8 mouse cellular contexts compared by ENCODE assay signal in the genomic region with DNA sequence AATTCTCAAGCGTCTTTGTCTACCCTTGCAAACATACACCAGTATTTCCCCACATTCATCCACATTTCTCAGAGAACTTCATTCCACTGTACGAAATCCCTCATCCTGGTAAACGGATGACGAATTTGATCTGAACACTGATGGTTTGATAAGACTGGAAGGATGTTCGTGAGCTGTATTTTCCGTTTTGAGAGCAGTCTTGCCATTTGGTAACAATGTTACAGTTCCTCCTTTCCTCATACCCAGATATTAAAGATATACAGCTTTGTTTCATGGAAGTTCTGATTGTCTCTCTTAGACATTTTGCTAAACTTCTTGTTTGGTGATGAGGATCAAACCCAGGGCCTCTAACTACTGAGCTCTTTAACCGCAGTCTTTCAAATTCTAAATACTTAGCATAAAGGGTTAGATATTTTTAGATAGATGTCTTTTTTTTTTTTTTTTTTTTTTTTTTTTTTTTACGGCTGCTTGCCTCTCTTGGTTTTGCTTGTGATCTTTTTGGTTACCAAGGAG. TPM values are rescaled to one million over a fixed set of nuclear protein-coding genes. Genes with fewer than 3 reads are reported as not detected.
DNase-seq lines count a peak whose midpoint lies in the region; ATAC-seq and TF ChIP-seq lines count a peak whose summit lies in the region.

No protein-coding gene starts in this region.

- ATAC-seq in G1E (ENCODE audit: extremely low read depth, insufficient number of reproducible peaks, low FRiP score, poor library complexity, severe bottlenecking): no peak
- ATAC-seq in heart, embryonic 16.5 days (replicated peaks; ENCODE audit: extremely low read depth, insufficient read depth, low FRiP score): no peak
- no peak for ATAC-seq in lung, postnatal 0 days

- peaks cover 13% of the 10 kb centered on the region for H3K4me1 ChIP-seq in G1E (ENCODE audit: insufficient read depth, low read depth, low read length)
- H3K4me1 ChIP-seq in heart, embryonic 16.5 days (ENCODE audit: control insufficient read depth, insufficient read depth, low read length): peaks cover 9% of the 10 kb centered on the region; the same call in 1 of the 2 replicates
- 0 out of 2 replicates have a peak, but pooled peaks cover 3% of the 10 kb centered on the region for H3K4me1 ChIP-seq in lung, postnatal 0 days (ENCODE audit: insufficient read depth, low read depth, low read length)

- peak overlapping the region; percentile 74 for H3K9ac ChIP-seq in heart, embryonic 16.5 days (ENCODE audit: low read length)
- H3K9ac ChIP-seq in lung, postnatal 0 days (replicated peaks; ENCODE audit: low read depth): no peak overlapping the region

- H3K4me3 ChIP-seq in gastrocnemius, adult 2 months: peak overlapping the region; percentile 94
- H3K4me3 ChIP-seq in G1E (ENCODE audit: low read depth, low read length): peak overlapping the region; percentile 92
- H3K4me3 ChIP-seq in heart, embryonic 16.5 days (ENCODE audit: low read length): peak overlapping the region; percentile 97
- peak overlapping the region; percentile 83 for H3K4me3 ChIP-seq in lung, postnatal 0 days (ENCODE audit: low read depth, low read length)

- H3K27me3 ChIP-seq in G1E (ENCODE audit: insufficient read depth, low read length): peaks cover 13% of the 10 kb centered on the region
- H3K27me3 ChIP-seq in heart, embryonic 16.5 days (ENCODE audit: control insufficient read depth, insufficient read depth, low read length): no peaks in the 10 kb centered on the region
- H3K27me3 ChIP-seq in lung, postnatal 0 days (replicated peaks; ENCODE audit: insufficient read depth, low read length): no peaks in the 10 kb centered on the region

- intact Hi-C loops in gastrocnemius, adult 2 months (cut with DNase I): loop anchor here (5.0 to 10.0 kb wide), 2 partner anchors 85 to 323 kb away; partner anchors contain the start of gene Rapgef6
- intact Hi-C loops in gastrocnemius, postnatal 14 days (cut with DNase I; ENCODE audit: low total_unique reads): no loop called here

- peaks cover 5% of the 10 kb centered on the region for H3K36me3 ChIP-seq in G1E (replicated peaks)
- no peaks in the 10 kb centered on the region for H3K36me3 ChIP-seq in heart, embryonic 16.5 days (ENCODE audit: control insufficient read depth, insufficient read depth)
- no peaks in the 10 kb centered on the region for H3K36me3 ChIP-seq in lung, postnatal 0 days (ENCODE audit: insufficient read depth, low read length)

- TF ChIP-seq CTCF in gastrocnemius, adult 2 months (IDR thresholded peaks at IDR 0.05): no peak
- no peak for TF ChIP-seq CTCF in G1E (IDR thresholded peaks at IDR 0.05; ENCODE audit: low read depth, low read length)
- TF ChIP-seq CTCF in lung, postnatal 0 days (IDR thresholded peaks at IDR 0.05): no peak

- WGBS in heart, embryonic 16.5 days: 34% methylated on average over 8 of the region's 8 CpGs
- WGBS in lung, postnatal 0 days: 23% methylated on average over 8 of the region's 8 CpGs

- TF ChIP-seq EP300 in lung, postnatal 0 days (IDR thresholded peaks at IDR 0.05): peak; percentile 53

- DNase-seq in gastrocnemius, adult 2 months: no peak
- DNase-seq in gastrocnemius, postnatal 14 days: no peak
- DNase-seq in G1E (ENCODE audit: low spot score): no peak
- peak; percentile 64 for DNase-seq in lung, postnatal 0 days (ENCODE audit: low spot score)
- no peak for DNase-seq in adrenal gland, adult 8-10 months
- no peak for DNase-seq in thymus, postnatal 25 days
- no peak for DNase-seq in kidney, postnatal 14 days

- no peaks in the 10 kb centered on the region for H3K9me3 ChIP-seq in G1E (replicated peaks)
- H3K9me3 ChIP-seq in heart, embryonic 16.5 days (replicated peaks; ENCODE audit: control insufficient read depth, low read length): no peaks in the 10 kb centered on the region
- H3K9me3 ChIP-seq in lung, postnatal 0 days (ENCODE audit: low read length): no peaks in the 10 kb centered on the region

- peak overlapping the region; percentile 65 for H3K4me2 ChIP-seq in heart, embryonic 16.5 days (ENCODE audit: low read depth, low read length)
- H3K4me2 ChIP-seq in lung, postnatal 0 days (replicated peaks; ENCODE audit: low read depth, low read length): peak overlapping the region; percentile 65

- peak overlapping the region; percentile 100 for H3K27ac ChIP-seq in gastrocnemius, adult 2 months
- H3K27ac ChIP-seq in heart, embryonic 16.5 days (ENCODE audit: low read length): peak overlapping the region; percentile 51
- peak overlapping the region; percentile 20; the same call in 1 of the 2 replicates for H3K27ac ChIP-seq in lung, postnatal 0 days (ENCODE audit: low read length)

RNA-seq across cellular contexts. Expression of gene Fnip1, which starts 0.6 kb away (rescaled TPM):
- total RNA-seq in gastrocnemius, adult 2 months (2021): 10 to 100 TPM; 28.7 to 35.9 TPM
- total RNA-seq in gastrocnemius, postnatal 14 days (2021): 10 to 100 TPM; 17.6 to 20.0 TPM
- total RNA-seq in G1E (2014; fragmentation: Nextera tagmentation) (50.8 and 56.1 TPM in 2 replicates), G1E (2017) (62.1 and 74.0 TPM in 2 replicates)
- polyA plus RNA-seq in G1E (2012): 0.96 and 1.6 TPM in 2 replicates
- polyA plus RNA-seq in heart, embryonic 16.5 days (2015; fragmentation: Nextera tagmentation; extraction: Ambion mirVana): 8.7 and 9.3 TPM in 2 replicates
- polyA plus RNA-seq in lung, postnatal 0 days (2015; fragmentation: Nextera tagmentation; extraction: Ambion mirVana): 8.2 and 9.2 TPM in 2 replicates
- total RNA-seq in adrenal gland, adult 8-10 months (2022): 10 to 100 TPM; 26.4 to 34.7 (median 30.6) TPM

Comparison
In these comparisons a context has a peak if more than half of its experiments do, and no peak if none do; other contexts are left out.
1. H3K27ac ChIP-seq: peak in every context shown above with its lines; median percentile 100 in gastrocnemius, adult 2 months; 51 in heart, embryonic 16.5 days; 20 in lung, postnatal 0 days.